Mouse (Mus musculus): ENCODE measurements around the gene Retnlg.

GRCm38 (mm10) chr16:48827625-48828024 is 44.8 kb upstream of the Retnlg start:
- TF ChIP-seq POLR2A (IDR thresholded peaks at IDR 0.05; ENCODE audit: insufficient read depth, low read depth, low read length): no peak
- no peak for TF ChIP-seq CTCF (IDR thresholded peaks at IDR 0.05)
- TF ChIP-seq EP300 (IDR thresholded peaks at IDR 0.05; ENCODE audit: insufficient read depth, low read depth, low read length): no peak

All from heart, adult 2 months (tissue).